Mouse (Mus musculus): ENCODE measurements at regions not wholly inside any gene's neighbourhood (a gene's known extent, or its start where the extent isn't known, plus 50 kb on each side); places are given as distances from the start of the nearest gene placed in this dataset.

DNA sequence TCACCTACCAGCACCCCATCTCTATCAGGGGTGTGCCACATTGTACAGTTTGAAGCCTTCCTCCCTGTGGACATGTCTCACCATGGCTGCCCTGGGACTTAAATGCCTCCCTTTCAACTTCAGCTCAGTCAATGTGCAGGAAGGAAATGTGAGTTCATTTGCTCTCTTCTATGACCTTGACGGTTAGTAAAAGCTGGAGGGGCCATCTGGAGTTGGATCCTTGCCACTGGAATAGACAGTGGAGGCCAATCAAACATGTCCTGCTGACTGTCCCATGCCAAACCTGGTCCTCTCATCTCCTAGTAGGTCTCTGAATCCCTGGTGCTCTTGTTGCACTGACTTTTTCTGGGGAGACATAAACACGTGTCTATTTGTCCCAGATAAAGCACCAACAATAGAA, 220.2 kb downstream of the Abcc12 start:
- DNase-seq (ENCODE audit: low spot score in 2 of 2): no peak

DNA sequence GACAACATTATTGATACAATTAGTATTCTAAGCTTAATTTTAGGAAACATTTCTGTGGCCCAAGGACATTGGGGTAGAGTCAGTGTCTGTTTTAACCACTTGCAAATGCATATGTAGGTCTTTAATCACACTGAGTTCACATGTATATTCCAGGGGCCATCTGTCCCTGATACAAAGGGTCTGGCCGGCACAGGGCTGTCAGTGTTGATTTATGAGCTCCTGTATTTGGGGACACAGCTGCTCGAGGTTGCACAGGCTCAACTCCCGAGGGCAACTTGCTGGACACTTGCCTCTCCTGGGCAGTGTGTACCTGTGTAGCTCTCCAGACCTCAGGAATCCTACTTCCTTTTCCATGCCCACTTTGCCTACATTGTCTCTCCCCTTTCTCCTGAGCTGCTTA, 221.0 kb downstream of the Abcc12 start:
- no peak for DNase-seq (ENCODE audit: low spot score in 2 of 2)

DNA sequence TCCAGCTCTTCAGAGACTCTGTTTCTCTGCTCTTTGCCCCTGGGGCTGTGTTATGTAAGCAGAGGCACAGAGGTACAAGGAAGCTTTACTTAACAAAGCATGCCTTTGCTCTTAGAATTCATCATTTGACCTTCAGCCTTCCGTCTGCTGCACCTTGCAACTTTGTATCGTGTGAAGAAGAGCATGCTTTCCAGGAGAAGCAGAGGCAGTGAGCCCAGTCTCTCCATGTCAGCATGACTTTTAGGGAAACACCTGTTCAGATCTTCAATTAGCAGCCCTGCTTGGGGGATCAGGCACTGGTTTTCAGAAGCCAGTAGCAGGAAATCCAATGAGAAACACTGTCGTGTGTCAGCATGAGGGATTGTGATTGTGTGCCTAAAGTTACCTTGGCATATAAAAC, 226.7 kb downstream of the Abcc12 start:
- no peak for DNase-seq (ENCODE audit: low spot score in 2 of 2)

DNA sequence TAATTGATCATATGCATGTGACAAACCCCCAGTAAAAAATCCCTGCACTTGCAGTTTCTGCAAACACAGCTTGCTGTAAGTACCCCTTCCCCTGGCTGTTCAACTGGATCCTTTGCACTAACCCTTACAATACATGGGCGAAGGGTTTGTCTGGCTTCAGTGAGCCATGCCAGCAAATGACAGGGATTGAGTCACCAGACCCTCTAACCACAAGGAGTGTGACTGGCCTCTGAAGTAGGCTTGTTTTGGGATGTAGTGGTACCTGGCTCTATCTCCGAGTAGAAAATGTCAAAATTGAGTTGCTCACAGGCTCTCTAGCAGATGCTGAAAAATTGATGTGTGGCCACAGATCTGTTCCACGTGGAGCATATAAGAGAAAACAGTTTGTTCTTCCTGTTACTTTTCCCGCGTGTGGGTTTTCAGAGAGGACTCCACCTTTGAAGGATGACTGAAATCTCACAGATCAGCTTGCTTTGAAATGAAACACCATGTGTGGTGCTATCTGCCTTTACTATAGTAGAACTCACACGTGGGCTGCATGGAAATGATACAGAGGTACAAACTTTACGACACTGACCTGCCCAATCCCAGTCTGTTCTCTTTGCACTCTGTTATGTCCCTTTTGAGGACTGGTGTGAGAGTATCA, 228.8 kb downstream of the Abcc12 start:
- DNase-seq (ENCODE audit: low spot score in 2 of 2): no peak

DNA sequence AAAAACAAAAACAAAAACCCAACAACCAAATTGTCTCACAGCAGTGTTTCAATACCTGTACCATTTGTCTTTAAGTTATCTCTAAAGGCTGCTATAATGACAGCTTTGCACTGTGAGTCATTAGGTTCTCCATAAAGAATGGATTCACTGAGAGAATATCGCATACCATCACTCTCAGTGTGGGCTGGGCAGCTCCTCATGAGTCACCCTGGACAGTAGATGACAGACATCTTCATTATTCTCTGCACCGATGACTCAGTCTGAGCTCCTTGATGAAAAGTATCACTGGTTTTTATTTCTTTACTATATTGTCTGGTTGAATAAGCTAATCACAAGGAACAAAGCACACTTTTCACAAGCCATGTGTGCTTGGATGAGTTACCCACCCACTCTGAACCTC, 230.4 kb downstream of the Abcc12 start:
- no peak for DNase-seq (ENCODE audit: low spot score in 2 of 2)

DNA sequence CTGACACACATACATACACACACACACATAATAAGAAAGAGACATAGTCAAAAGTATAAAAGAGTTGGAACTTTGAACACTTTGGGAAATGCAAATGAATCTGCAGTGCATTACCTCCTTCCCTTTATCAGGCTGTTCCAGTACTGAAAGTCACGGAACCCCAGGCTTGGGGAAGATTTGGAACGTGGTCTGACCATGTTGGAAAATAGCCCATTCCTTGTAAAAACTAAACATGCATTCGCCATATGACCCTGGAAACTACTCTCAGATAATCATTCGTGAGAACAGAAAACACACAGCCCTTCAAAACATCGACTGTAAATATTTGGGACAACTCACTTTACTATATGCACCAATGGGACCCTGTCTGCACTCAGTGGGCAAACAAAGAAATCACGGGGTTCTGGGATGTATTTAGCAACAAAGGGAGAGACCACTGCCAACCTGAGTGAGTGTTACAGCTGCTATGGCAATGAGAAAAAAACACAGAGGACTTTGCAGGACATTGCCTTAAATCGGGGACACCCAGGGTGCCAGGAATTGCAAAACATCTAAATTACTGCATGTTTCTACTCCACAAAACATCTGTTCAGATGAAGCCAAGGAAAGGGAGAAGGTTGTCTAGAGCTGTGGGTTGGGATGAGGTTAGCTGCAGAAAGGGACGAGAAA, 238.3 kb downstream of the Abcc12 start:
- no peak for DNase-seq (ENCODE audit: low spot score in 2 of 2)

DNA sequence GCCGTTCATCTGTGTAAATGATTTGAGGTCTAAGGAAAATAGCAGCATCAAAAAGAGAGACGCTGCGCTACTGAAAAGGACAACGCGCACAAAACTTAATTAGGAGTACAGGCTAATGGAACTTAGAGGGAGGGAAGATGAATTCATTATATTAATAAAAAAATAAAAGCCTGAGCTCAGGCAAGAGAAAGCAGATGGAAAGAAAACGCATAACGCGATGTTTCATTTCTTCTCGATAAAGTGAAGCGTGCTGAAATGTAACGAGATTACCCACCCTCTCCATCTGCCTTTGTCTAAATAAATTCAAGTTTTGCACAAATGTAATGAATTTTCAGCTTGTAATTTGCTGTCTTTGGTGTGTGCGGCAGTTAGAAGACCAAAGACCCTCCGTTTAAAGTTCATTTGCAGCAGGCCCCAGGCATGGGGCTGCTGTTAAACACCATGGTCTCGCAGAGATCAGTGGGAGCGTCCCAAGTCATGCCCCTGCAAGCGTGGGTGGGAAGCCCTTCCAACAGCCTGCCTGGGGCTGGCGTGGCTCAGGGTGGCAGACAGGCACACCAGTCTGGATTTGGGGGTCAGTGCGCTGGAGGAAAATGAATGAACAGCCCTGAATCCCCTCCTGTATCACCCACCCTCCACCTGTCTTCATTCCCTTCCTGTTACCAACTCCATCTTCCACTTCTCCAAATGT, 241.8 kb downstream of the Abcc12 start:
- peak in 1 of 2 experiments; percentile 62 for DNase-seq (ENCODE audit: low spot score in 2 of 2)

DNA sequence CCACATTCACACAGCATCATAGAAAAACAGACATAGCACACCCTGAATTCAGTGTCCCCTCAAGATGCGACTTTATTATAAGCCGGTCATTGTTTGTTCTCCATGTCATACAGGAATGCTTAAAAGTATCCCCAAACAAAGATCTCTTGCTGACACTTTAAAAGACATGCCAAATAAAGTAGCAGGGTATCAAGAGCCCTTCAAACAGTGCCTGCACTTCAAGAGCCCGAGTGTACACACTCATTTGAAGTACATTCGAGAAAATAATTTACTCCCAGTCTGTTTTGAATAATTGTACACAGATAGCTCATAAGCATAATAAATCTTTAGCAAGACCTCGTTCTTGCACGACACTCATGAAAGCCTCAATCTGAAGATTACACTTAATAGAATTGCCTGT, 249.1 kb downstream of the Abcc12 start:
- no peak for DNase-seq (ENCODE audit: low spot score in 2 of 2)

DNA sequence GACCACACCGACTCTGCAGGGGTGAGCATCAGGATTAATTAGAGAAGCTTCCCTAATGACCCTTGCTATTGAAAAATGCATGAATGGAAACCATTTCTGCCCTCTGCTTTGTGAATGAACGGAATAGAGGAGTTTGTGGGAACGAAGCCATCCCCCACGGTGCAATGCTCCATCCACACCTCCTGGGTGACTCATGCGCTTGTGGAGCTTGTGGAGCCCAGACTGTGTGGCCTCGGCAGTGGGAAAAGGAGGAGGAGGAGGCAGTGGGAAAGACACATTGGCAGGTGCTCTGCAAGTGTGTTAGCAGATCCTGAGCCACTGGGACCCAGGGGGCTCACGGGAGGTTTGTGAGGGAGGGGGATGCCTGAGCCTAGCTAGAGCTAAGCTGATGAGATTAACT, 251.9 kb downstream of the Abcc12 start:
- DNase-seq (ENCODE audit: low spot score in 2 of 2): peak; percentile 47 to 75

DNA sequence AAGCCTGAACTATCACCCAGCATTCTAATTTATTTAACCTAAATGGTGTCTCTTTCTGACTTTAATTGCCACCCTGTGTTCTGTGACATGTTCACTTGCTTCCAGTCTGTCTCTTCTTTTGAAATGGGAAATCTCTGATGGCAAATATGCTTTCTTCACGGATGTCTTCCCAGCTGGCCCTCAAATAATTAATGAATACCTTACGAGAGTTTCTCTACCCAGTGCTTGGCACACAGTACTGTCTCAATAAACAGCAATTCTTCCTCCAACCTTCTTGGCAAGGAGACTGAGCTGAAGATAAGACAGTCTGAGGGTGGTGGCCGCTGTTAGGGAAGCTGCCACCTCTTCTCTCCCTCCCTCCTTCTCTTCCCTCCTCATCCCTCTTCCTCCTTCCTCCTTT, 252.5 kb downstream of the Abcc12 start:
- DNase-seq (ENCODE audit: low spot score in 2 of 2): no peak

DNA sequence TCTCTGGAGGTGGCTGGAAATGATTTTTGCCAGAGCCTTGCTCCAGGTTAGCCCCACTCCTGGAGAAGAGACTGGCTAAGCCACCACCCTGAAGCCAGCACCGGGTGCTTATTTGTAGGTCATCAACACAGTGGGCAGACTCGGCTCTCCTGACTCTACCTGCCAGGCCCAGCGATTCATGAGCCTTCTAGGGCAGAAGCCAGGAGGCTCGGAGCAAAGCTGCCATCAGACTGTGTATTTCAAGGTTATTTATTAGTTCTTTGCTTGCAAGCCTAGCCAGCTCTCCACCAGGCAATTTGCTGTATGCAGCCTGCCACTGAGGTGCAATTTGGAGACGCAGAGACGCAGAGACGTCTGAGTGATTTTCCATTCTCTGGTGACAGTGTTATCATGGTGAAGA, 255.4 kb downstream of the Abcc12 start:
- DNase-seq (ENCODE audit: low spot score in 2 of 2): no peak

DNA sequence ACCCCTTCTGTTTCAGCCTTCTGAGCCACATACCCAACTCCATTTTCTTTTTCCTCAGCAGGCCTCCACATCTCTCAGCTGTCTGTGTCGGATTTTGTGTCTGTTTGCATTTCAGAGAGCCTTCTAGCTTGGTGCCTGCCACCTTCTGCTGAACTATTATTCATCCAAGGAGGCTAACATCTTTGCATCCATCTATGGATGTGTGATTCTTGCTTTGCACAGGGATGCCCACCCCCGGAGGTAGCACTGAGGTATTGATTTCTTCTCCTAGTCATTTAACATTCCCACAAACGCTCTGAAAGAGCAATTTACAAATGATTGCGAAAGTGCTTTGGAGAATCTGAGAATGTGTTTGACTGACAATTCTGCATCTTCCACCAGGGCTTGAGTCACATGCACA, 255.9 kb downstream of the Abcc12 start:
- DNase-seq (ENCODE audit: low spot score in 2 of 2): peak in 1 of 2 experiments; percentile 42

DNA sequence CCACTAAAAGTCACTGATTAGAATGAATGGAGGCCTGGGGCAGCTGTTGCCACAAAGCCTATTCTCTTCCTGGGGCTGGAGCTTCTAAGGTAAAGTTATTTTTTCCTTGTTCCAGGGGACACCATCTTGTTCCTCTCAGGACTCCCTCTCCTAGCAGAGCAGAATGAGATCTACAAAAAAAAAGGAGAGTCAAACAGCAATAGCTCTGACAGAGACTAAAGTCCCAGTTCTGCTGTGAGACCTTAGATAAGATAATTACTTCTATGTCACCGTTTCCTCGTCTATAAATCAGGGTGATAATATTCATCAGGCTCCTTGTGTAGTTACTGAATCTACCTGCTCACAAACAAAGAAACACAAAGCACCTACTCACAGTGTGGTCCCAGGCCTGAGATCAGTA, 256.7 kb downstream of the Abcc12 start:
- DNase-seq (ENCODE audit: low spot score in 2 of 2): no peak

DNA sequence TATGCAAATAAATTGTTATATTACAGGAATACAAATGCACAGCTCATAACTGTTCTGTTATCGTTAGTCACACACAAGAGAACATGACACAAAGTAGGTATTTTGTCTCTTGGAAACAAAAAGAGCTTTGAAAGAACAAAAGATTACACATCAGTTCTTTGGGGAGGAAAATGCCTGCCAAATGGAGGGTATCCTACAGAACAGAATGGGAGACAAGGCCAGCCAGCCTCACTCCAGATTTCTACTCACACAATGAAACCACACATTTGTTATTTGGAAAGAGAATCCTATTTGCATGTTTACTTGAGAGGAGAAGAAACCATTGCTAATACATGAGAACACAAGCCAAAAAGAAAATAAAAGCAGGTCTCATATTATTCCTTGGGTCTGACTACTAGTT, 258.0 kb downstream of the Abcc12 start:
- DNase-seq (ENCODE audit: low spot score in 2 of 2): no peak

DNA sequence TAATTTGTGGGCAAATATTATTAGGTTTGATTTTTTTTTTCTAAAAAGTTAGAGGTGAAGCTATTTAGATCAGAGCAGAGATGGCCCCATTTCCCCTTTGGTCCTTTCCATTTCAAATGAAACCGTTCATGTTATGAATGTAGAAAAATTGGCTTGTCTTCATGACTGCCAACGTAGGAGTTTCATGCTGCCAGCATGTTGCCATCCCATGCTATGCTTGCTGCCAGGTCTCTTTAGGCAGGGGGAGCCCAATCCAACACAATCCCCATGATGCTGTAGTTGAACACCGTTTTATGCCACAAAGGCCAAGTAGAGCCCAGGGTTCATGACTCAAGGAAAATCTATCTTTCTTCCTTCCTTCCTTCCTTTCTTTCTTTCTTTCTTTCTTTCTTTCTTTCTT, 259.5 kb downstream of the Abcc12 start:
- DNase-seq (ENCODE audit: low spot score in 2 of 2): peak in 1 of 2 experiments; percentile 50

DNA sequence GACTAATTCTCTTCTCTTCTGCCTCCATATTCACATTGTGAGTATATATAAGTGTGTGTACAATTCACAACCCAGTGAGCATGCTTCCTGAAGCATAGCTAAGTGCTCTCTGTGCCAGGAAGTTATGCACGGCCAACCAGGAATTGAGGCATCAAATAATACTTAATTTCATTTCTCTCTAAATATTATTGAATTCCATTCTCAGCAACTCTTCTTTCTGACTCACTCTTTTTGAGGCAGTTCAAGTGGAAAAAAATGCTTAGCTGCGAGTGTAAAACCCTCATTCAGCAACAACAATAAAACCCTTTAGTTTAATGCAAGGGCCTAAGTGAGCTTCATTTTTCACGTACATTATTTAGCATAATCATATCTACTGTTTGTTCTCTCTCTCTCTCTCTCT, 262.0 kb downstream of the Abcc12 start:
- DNase-seq (ENCODE audit: low spot score in 2 of 2): no peak

DNA sequence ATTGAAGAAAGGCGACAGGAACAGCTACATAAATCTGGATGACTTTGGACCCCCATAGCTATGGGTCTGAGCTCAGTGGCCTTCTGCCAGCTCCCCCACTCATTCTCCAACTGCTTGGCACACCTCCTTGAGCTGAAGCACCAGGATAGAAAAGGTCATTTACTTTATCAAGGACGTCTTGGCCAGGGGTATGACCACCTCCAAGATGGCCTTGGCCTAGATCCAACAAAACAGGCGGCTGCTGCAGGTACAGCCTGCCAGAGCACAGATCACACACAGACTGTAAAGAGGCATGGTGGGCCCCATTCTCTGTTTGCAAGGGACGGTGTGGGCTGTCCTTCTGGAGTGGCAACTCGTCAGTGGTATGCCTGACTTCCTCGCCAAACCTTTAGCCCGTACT, 264.2 kb downstream of the Abcc12 start:
- no peak for DNase-seq (ENCODE audit: low spot score in 2 of 2)

DNA sequence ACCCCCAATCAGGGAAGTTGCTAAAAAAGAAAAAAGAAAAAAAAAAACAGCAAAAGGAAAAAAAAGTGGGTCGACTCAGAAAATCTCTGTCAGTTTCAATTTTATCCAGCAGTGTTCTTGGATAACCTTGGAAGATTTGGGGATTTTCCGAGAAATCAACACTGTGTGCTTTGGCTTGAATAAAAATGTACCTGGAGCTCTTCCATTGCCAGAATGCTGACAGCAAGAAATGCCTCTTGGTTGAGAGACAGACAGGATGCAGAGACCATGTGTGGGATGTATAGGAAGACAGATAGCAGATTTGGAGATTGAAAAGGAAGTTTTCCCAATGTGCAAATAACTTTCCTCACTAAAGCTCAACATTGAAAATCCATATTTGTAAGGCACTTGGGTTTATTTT, 271.0 kb downstream of the Abcc12 start:
- DNase-seq (ENCODE audit: low spot score in 2 of 2): no peak

DNA sequence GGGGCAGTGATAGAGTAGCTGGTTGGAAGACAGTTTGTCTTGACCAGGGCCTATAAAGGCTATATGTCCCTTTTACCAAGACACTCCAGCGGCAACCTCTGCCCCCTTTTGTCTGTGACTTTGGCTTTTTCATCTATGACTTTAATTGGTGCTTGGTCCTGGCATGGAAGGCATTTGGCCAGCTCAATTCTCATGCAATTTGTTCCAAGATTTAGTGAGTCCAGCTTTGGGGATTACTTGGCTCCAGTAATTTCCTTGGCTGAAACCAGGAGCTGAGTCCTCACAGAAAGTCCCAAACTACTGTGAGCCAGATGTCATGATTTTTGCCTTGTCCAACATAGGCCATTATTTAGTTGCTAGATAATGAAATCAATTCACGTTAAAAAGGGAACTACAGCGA, 273.1 kb downstream of the Abcc12 start:
- DNase-seq (ENCODE audit: low spot score in 2 of 2): no peak

DNA sequence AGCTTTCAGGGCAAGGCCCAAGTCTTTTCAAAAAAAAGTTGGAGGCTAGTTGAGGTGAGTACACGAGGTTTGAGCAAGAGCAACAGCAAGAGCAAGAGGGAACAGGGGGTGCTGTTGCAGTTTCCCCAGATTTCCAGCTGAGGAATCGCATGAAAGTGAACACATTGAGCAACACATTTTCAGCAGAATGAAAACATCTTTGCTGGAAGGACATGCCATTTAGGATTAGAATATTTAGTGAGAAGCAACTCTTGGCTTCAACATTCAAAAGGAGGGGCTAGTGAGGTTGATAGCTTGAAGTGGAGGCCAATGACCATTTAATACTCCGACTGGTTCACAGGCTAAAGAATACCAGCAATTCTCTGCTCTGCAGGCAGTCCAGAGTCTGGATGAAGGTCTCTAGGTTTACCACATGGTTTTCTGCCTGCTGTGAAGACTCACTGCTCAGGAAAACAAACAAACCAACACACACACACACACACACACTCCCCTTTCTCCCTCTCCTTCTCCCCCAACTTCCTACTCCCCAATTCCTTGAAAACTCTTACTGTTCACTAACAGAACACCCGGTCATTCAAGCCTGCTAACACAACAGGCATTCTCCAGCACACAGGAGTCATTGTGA, 278.5 kb downstream of the Abcc12 start:
- no peak for DNase-seq (ENCODE audit: low spot score in 2 of 2)

DNA sequence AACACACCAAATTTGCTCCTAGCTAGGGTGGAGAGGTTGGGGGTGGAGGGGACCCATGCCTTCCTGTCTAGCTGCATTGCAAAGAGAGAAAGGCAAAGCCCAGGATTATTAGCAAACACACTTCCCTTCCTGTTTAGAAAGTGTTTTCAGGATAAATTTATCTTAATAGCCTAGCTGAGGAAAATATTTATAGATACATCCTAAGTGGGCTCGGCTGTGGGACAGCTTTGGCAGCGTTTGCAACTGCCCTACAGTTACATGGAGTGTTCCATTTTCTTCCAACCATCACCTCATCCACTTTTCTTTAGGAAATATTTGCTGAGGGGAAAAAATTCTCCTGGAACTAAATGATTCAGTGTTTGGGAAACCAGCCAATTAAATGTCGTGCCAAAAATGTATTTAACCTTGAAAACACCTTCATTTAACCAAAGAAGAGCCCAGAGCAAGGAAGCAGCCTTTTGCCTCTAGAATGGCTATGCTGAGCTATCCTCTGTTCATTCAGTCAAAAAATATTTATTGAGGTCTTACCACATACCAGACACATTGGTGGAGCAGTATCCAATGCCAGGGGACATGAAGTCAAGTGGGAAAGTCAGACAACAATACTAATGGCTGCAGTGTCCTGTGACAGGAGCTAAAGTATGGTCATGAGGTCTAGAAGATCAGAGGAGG, 291.6 kb downstream of the Abcc12 start:
- no peak for DNase-seq (ENCODE audit: low spot score in 2 of 2)

DNA sequence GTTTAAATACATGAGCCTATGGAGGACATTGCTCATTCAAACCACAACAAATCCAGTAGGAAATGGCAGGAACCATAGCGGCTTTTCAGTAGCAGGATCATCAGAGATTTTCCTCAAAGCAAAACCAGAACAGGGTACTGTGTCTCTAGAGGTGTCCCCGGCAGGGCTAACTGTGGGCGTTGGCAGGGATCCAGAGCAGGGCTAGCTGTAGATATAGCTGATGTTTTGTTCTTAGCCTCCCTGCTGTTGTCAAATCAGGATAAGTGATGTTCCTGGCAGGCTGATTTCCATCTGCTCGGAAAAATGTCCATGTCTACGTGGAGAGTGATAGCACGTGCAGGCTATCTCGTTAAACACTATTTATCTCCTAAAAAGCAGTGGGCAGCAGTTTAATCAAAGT, 297.6 kb downstream of the Abcc12 start:
- DNase-seq (ENCODE audit: low spot score in 2 of 2): no peak
